Mouse (Mus musculus): ENCODE results near the gene B4galnt2. TPM values are rescaled to one million over a fixed set of nuclear protein-coding genes. Genes with fewer than 3 reads are reported as not detected.

The B4galnt2 gene
- polyA plus RNA-seq, 1 experiment from 2014 or later, result 0.55 TPM

Other genes with a start within 250 kb of the B4galnt2 start
- gene Phb, start 247.9 kb downstream of the B4galnt2 start, polyA plus RNA-seq (2018), result 67.1 to 111 TPM (median 84.1 TPM) in 3 replicates
- gene Zfp652, start 202.2 kb downstream of the B4galnt2 start, polyA plus RNA-seq (2018), result 17.9 to 26.2 TPM (median 25.2 TPM) in 3 replicates
- gene B130006D01Rik, start 191.3 kb downstream of the B4galnt2 start, polyA plus RNA-seq (2018), result 0.11 to 0.15 TPM (median 0.11 TPM) in 3 replicates
- gene Phospho1, start 90.4 kb downstream of the B4galnt2 start, polyA plus RNA-seq (2018), result 6.3 to 10.9 TPM (median 7.8 TPM) in 3 replicates
- gene Gngt2, start 77.7 kb downstream of the B4galnt2 start, polyA plus RNA-seq (2018), result 226 to 415 TPM (median 244 TPM) in 3 replicates
- 22.4 to 35.6 TPM (median 30.2 TPM) in 3 replicates for gene Abi3, start 72.4 kb downstream of the B4galnt2 start, polyA plus RNA-seq (2018)
- gene Igf2bp1, start 91.0 kb upstream of the B4galnt2 start, polyA plus RNA-seq (2018), result not detected in 3 replicates
- not detected in 3 replicates for gene Gip, start 109.7 kb upstream of the B4galnt2 start, polyA plus RNA-seq (2018)
- gene Snf8, start 120.0 kb upstream of the B4galnt2 start, polyA plus RNA-seq (2018), result 81.3 to 105 TPM (median 84.8 TPM) in 3 replicates
- 33.4 to 44.7 TPM (median 40.1 TPM) in 3 replicates for gene Ube2z, start 150.5 kb upstream of the B4galnt2 start, polyA plus RNA-seq (2018)
- 39.0 to 216 TPM (median 98.4 TPM) in 3 replicates for gene Atp5g1, start 160.8 kb upstream of the B4galnt2 start, polyA plus RNA-seq (2018)
- gene Calcoco2, start 197.1 kb upstream of the B4galnt2 start, polyA plus RNA-seq (2018), result not detected in 3 replicates
- not detected in 3 replicates for gene Ttll6, start 218.9 kb upstream of the B4galnt2 start, polyA plus RNA-seq (2018)

Measured in macrophage (primary cell).